Mouse (Mus musculus) T-helper 17 cell (primary cell): ENCODE measurements around the gene Mtch1.
"Not testable (repeated sequence)": the region's sequence is repeated elsewhere in the genome, so short reads cannot be mapped to it uniquely, and the experiment has no call there.

Source experiments
- in situ Hi-C, 2 experiments: fragments of 300-600 bp; cut with MboI, MseI; formaldehyde crosslinking; loops; 1 replicate in 1 of 2; 2 replicates in 1 of 2; pipeline ENCODE4 v1.15.1; 2025; ENCODE audit warnings: high pct_unique_total_duplicates in 2 of 2

Mtch1 gene

DNA sequence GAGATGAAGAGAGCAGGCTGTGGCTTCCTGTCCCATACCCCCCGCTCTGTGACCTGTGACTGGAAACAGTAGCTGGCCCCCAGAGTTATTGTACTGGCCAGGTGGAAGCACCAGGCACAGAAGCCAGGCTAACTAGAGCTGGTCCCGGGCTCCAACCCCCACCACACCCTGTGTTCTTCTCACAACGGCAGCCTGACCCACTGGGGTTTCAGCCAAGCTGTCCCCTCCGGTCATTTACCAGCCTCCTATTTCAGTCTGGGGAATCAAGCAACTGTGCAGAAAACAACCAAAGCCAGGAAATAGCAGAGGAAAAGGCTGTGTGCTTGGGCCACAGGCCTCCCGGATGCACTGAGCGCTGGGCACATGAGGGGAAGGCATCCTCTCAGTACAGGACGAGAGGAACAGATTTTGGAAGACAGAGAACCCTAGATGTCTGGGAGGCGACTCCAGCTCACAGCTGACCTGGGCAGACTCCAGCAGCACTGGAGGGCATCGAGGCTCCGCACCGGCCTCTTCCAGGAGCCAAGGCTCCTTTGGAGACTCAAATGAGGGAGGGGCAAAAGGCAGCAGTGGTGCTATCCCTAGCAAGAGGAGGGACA lies 8.5 kb downstream of the Mtch1 start:
- in situ Hi-C loops = no loop called here

DNA sequence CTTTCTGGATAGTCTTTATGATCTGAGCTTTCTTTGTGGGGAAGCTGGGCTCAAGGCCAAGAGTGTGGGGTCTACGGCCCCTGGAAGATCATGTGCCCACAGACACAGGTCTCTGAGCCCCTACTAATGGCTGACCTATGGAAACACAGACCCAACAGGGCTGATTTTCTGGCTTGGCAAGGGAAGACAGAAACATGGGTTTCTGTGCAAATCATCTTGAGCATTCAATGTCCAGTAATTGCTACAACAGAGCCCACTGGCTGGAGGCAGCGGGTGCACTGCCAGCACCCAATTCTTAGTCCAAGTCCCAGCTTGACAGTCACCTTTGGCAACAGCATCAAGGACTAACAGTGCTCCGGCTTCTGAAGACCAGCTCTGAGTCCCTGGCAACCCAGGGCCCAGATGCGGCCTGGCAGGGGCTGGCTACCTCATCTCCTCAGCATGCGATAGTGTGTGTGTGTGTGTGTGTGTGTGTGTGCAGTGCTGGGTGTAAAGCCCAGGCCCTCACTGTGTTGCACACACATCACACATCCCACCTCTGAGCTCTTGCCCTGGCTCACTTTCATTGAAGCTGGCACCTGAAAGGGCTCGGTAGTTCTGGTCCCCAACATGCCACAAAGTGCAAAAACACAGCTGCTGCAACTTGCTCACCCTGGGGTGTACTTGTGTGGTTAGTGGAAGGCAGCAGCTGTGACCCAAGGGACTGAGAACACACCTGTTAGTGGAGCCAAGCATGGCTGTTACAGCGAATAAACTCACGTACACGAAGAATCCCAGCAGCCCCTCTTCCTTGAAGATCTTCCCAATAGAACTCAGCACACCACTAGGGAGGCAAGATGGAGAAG lies 9.5 kb downstream of the Mtch1 start:
- in situ Hi-C loops = no loop called here

DNA sequence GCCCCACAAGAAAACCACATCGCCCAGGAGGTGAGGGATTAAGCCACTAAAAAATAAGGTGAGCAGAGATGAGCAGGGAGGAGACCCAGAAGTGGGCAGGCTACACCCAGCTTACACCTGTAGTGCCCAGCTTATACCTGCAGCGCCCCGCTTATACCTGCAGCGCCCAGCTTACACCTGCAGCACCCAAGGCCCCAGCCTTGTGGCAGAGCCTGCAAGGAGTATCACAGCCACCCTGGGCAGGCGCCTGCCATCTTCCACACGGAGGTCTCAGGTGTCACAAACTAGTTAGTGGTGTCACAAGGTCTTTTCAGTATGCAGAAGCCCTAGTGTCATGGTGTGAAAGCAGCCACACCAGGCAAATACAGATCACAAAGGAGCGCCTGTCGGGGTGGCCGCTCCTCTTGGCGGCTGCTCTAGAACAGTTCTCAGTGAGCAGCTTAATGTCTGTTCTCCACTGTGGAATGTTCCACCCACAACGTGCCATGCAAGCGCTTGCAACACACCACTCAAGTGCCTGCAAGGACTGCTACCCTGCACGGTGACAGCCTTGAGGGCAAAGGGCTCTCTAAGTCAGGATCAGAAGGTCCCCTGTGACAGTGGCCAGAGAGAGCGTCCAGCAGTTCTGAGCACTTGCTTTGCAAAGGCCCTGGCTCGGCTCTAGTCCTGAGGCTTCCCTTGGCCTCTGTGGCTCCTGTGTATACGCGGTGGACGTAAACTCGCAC lies 11.3 kb downstream of the Mtch1 start:
- in situ Hi-C loops = no loop called here

DNA sequence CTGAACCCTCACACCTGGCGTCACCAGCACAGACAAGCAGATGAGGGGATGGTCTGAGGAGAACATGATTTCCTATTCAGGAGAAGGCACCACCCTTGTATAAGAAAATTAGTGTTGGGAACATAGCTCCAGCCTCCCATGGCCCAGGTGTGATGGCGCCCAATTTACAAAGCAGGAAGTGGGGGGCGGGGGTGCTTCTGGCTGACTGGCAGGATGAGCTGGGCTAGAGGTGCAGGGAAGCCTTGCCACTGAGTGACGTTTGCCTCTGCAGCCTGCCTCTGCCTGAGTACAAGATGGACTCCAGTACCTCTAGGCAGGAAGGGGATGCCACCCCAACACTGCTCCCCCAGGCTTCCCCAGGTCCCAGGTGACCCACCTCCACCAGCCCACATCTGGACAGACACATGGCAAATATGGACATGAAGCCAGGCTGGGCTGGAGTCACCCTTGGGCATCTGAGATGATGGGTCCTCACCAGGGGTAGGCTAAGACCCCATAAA lies 15.5 kb downstream of the Mtch1 start:
- in situ Hi-C loops = no loop called here

DNA sequence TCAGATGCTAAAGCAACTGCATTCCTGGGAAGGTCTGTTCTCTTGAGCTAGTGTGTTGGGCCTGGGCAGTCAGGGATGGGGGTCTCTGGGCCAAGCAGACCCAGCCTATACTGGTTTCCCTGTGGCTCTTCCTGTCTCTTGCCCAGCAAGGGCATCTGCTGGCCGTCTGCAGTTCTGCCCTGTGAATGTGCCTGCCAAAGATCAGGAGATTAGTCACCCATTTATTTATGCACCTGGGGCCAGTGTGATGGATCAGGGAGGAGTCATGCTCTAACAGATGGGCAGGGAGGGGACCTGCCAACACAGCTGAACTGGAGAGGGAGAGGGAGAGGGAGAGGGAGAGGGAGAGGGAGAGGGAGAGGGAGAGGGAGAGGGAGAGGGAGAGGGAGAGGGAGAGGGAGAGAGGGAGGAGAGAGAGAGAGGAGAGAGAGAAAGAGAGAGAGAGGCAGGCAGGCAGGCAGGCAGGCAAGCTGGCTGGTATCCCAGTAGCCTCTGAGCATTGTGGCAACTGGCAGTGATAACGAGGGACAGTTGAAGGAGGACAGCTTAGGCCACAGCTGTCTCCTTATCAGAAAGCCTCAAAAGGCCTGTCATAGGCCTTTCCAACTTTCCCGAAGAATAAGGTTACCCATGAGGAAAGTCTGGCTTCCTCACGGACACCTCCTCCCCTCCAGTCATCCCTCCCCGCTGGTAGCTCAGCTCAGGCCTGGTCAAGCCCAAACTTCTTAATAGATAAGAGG lies 16.9 kb downstream of the Mtch1 start:
- in situ Hi-C loops = no loop called here

DNA sequence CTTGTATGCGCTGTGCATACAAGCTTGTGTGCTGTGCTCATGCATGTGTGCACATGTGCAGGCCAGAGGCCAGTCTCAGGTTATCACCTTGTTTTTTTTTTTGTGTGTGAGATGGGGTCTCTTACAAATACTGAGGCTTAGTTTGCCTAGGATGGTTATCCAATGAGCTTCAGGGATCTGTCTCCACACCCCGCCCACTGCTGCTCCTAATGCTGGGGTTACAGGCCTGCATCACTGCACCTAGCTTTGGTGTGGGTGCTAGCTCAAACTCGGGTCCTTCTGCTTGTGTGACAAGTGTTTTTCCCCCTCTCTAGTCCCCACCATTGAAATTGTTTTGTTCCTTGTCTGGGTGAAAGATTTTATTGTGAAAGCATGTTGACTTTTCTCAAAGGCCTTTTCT lies 17.5 kb downstream of the Mtch1 start:
- in situ Hi-C loops = no loop called here

DNA sequence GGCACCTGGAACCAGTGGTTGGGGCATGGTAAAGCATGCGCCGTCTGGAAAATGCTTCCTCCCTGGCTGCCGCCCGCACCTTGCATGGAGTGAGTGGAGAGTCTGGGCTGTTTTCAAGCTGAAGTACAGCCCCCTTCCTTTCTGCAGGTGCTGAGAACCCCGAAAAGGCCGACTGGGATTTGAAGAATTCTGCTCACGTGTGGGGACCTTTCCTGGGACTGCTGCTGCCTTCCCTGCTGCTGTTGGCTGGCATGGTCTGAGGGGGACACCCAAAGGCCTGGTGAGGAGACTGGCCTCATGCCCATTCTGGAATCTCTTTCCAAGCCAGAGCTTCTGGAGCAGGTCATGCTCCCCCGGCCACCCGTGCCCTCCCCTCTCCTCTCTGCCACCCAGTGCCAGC lies 20.0 kb downstream of the Mtch1 start:
- in situ Hi-C loops = no loop called here

DNA sequence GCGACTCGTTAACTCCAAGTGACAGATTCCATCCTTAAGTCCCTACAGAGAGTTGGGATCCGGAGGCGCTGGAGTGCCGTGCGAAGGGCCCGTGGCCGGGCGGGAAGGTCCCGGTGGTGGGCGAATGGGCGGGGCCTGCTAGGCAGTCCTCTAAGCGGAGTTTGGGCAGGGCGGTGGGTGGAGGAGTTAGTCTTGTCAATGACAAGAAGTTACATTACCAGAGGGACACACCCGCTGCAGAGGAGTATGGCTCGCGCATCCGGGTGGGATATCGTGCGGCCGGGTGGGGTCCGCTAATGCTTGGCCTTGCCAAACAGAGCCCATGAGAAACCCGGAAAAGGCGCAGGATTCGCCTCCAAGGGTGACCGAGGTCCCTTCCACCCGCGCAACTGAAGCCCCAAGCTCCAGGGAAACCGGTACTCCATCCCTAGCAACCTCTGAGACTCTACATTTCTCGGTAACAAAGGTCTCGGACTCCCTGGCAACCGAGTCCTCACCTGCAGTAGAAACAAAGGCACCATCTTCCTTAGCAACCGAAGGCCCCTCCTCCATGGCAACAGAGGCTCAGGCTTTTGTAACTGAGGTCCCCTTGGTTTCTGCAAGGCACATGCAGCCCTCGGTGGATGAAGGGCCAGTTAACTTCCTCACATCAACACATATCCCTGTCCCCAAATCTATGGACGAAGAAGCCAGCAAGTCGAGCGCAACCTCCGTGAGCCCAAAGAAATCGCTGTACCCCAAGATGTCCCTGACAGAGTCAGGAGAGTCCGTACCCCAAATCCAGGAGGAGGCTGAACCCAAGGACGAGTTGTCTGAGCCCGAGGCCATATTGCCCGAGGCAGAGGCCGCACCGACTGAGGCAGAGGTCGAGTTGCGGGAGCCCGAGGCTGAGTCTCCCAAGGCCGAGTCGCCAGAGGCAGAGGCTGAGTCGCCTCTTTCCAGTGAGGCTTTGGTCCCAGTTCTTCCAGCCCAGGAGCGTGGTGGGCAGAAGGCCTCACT lies 20.9 kb downstream of the Mtch1 start:
- in situ Hi-C loops = no loop called here

DNA sequence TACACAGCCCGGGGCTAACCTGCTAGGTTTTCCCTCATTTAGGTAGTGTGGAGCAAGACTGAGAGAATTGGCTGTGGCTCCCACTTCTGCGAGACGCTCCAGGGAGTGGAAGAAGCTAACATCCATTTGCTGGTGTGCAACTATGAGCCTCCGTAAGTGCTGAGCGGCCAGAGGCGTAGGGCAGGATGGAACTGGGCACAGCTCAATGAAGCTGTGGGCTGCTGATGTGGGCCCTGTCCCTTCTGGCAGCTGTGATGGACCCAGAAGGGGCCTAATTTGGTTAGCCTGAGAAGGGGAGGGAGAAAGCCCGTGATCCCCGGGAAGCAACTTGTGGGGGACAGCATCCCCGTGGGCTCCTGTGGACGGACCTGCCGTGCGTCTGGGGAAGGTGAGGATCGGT lies 21.9 kb downstream of the Mtch1 start:
- in situ Hi-C loops = no loop called here

DNA sequence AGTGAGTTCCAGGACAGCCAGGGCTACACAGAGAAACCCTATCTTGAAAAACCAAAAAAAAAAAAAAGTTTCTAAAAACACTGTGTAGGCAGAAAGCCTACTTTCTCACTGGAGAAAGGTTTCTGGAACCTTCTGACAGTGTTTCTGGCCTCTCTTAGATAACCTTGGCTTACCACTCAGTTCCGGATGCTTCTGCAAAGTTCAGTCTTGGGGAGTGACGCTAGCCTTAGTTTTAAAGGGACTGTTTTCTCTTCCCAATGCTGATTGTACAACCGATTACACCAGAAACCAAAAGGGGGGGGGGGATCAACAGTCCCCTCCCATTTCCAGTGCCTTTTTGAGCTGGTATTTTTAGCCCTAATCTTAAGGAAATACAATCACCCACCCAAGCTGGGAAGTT lies 24.1 kb downstream of the Mtch1 start:
- in situ Hi-C loops = loop anchor here in 1 of 2 experiments (5.0 kb wide), 1 partner anchor 34 kb away; no protein-coding TSS in a partner anchor

DNA sequence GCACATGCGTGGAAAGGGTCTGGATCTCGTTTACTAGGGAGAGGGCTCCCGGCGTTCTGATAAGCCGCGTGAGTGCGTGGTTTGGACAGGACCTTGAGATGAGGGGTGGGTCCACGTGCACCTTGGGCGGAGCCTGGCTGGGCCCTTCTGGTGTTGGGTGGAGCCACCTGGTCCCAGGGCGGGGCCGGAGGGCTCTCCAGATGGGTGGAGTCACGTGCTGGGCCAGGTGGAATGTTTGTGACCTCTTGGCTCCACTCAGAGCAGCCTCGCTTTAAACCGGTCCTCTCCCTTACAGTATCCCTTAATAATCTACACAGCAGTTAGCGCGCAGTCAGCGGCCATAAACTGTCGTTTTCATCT lies 25.2 kb downstream of the Mtch1 start:
- in situ Hi-C loops = loop anchor here in 1 of 2 experiments (5.0 kb wide), 1 partner anchor 35 kb away; no protein-coding TSS in a partner anchor

DNA sequence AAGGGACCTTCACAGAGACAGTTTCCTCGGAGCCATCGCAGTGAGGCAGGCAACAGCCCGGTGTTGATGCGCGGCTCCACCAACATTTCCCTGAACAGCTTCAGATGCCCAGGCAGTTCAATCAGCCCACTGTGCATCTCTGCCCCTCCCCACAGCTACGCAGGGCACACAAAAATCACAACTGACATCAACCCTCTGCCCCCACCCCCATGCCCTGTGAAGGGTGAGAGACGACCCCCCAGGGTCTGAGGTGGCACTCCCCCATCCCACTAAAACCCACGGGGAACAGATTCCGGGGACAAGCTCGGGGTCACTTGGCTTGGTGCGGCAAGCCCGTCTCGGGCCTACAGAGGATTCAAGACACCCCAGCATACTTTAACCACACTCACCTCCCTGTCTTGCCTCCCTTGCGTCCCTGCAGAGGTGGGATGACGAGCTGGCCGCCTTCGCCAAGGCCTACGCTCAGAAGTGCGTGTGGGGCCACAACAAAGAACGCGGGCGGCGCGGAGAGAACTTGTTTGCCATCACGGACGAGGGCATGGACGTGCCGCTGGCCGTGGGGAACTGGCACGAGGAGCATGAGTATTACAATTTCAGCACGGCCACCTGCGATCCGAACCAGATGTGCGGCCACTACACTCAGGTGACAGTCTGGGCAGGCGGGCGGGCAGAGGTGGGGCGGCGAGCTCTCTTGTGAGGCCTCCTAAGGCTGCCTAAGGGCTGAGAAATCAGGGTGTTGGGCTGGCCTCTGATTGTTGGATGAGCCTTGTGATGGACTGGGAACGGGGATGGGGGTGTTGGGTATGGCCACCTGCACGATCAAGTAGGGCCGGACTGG lies 25.8 kb downstream of the Mtch1 start:
- in situ Hi-C loops = loop anchor here in 1 of 2 experiments (5.0 kb wide), 1 partner anchor 35 kb away; no protein-coding TSS in a partner anchor

DNA sequence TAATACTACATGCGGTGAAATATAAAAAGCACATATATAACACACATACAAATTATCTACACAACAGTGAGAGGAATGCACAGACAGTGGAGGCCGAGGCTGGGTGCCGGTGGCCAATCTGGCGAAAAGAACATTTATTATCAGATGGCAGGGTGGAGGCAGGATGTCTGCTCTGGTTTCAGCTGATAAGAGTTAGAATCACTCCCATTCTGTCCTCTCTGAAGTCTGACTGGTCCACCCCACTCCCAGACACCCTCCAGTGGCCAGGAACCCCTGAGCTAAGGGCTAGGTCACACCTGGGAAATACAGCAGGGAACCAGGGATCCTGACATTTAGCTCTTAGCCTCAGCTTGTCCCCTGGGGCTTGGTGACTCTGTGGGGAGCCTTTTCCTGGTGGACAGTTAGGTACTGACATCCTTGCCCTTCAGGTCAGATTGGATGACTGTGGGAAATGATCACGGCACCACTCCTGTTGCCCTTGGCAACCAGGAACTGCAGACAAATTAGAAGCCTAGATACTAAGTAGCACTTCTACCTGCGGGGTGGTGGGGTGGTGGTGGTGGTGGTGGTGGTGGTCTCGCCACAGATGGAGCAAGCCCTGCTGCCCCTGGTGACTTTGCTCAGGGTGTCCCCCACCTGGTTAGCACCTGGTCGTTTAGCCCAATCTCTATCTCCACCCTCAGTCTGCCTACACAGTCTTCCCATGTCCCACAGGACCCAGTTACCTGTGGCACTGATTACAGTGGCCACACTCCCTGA lies 27.7 kb downstream of the Mtch1 start:
- in situ Hi-C loops = loop anchor here in 1 of 2 experiments (5.0 kb wide), 1 partner anchor 37 kb away; no protein-coding TSS in a partner anchor

DNA sequence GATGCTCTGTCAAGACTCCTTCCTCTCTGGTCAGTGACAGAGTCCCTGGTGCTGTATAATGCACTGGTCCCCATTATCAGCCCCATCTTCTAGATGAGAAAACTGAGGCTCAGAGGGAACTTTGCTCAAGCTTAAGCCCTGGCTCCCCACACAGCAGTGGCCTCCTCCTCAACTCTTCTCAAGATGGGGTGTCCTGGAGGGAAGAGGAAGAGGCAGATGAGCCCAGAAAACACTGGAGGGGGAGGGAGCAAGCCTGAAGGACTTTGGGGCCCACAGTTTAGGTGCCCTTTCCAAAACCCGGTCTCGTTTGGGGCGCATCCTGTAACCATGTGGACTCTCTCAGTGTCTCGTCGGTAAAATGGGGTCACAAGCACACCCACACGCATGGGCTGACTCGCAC lies 28.3 kb downstream of the Mtch1 start:
- in situ Hi-C loops = no loop called here

DNA sequence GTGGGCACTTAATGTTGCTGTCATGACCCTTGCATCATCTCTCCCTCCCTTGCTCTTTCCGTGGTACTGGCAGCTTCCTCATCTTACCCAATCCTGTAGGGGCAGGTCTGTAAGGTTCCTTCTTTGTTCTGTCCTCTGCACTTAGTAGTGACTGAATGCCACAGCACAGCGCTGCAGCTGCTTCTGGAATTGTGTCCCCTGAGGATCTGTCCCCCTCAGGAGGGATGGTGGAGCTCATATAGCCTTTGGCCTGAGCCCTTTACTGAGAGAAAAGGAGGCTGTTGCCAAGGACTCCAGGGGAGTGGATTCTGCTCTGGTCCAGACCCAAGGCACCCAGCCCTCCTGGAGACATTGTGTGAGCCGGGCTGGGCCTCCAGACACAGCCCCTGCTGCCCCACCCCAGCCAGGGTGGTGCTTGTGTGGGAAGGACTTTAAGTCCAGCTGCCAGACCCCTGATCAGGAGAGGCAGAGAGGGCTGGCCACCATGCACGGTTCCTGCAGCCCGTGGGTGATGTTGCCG lies 28.9 kb downstream of the Mtch1 start:
- in situ Hi-C loops = no loop called here

DNA sequence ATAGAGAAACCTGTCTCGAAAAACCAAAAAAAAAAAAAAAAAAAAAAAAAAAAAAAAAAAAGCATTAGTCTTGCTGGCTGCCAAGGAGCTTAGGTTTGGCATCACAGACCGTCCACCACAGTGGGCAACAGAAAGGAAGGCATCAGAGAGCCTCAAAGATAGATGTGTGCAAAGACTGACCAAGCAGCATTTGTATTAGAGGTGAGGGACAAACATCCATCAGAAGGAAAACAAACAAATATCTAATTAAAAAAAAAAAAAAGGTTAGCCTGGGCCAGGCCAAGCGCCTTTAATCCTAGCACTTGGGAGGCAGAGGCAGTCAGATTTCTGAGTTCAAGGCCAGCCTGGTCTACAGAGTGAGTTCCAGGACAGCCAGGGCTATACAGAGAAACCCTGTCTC lies 30.4 kb downstream of the Mtch1 start, which contains the start of gene Pi16:
Pi16 (plus strand) TSS at position 301 of the 400 bp plus-strand sequence.
- in situ Hi-C loops = not testable (repeated sequence)

DNA sequence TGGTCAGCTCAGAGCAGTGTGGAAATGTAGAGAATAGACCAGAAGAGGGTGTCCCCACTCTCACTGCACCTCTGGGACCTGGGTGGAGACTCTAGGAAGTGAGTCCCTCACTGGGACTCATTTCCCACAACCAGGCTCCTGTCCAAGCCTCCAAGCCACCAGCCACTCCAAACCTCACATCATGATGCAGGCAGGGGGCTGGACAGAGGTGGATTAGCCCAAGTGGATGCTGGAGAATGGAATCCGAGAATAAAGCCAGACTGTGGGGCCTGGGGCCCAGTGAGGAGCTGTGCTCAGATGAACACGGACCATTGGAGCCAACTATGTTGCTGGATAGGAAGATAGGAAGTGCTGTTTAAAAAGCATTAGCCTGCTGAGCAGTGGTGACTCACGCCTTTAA lies 30.8 kb downstream of the Mtch1 start:
- in situ Hi-C loops = no loop called here
